Comparison of ENCODE assay signal across 22 mouse cellular contexts in the genomic region with DNA sequence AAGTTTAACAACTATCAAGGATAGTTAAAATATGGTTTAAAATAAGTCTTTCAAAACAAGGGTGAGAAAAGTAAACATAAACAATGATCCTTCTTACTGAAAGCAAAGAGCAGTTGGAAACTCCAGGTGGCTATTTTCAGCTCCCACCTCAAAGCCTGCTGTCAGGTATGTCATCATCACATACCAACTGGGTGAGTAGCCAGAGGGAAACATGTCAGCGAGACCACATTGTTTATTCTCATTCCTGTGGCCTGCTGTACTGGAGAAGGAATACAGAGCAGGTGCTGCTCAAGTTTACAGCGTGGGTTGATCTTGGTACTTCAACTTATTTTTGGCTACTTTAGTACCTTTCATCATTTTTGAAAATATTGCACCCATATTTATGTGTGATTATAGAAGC.
DNase-seq lines count a peak whose midpoint lies in the region; ATAC-seq and TF ChIP-seq lines count a peak whose summit lies in the region.
"Had no signal": no experiment of that assay in that cellular context is flagged by ENCODE, and none has a peak within 500 bp of the region (broad histone marks: within the 10 kb centered on the region; RNA-seq: fewer than 3 reads in every experiment).

No protein-coding gene starts in this region.

- no peak overlapping the region for H3K9ac ChIP-seq in heart, embryonic 12.5 days
- H3K9ac ChIP-seq: embryonic facial prominence, embryonic 13.5 days; hindbrain, embryonic 15.5 days; liver, embryonic 12.5 days; neural tube, embryonic 15.5 days had no signal

- no peaks in the 10 kb centered on the region for H3K9me3 ChIP-seq in heart, embryonic 12.5 days (replicated peaks)
- H3K9me3 ChIP-seq: embryonic facial prominence, embryonic 13.5 days; forebrain, embryonic 10.5 days; hindbrain, embryonic 15.5 days; liver, embryonic 12.5 days; neural tube, embryonic 15.5 days had no signal

- peak; percentile 25 for DNase-seq in embryo, embryonic 10 days (ENCODE audit: low spot score)
- no peak for DNase-seq in embryo, embryonic 11 days
- DNase-seq in fibroblast of lung, adult 2 months (ENCODE audit: low read depth): peak; percentile 79
- peak; percentile 40 for DNase-seq in heart, postnatal 4 days
- DNase-seq in thymus, adult 2 months: no peak
- no peak for DNase-seq in gastrocnemius, postnatal 10 days
- DNase-seq in spleen, adult 18-20 months: no peak
- DNase-seq: adrenal gland, postnatal 14 days; cerebellum, adult 18-20 months; kidney, postnatal 10 days; thymus, postnatal 4 days had no signal

- no peak overlapping the region for H3K4me3 ChIP-seq in heart, embryonic 12.5 days
- H3K4me3 ChIP-seq in thymus, adult 2 months (ENCODE audit: control insufficient read depth, insufficient read depth, low read length): no peak overlapping the region
- H3K4me3 ChIP-seq: embryonic facial prominence, embryonic 13.5 days; forebrain, embryonic 10.5 days; hindbrain, embryonic 15.5 days; left cerebral cortex, adult 2 months; liver, embryonic 12.5 days; myocyte; neural tube, embryonic 15.5 days had no signal

- H3K27ac ChIP-seq in heart, embryonic 12.5 days (ENCODE audit: poor library complexity, severe bottlenecking): no peak overlapping the region; the same call in 1 of the 2 replicates
- H3K27ac ChIP-seq in thymus, adult 2 months (ENCODE audit: control insufficient read depth, insufficient read depth, low read length): no peak overlapping the region
- H3K27ac ChIP-seq: embryonic facial prominence, embryonic 13.5 days; forebrain, embryonic 10.5 days; hindbrain, embryonic 15.5 days; left cerebral cortex, adult 2 months; liver, embryonic 12.5 days; neural tube, embryonic 15.5 days had no signal

- peak; percentile 64; the same call in 1 of the 2 replicates for ATAC-seq in heart, embryonic 12.5 days (ENCODE audit: insufficient number of reproducible peaks, low FRiP score)
- ATAC-seq: intestine, embryonic 16.5 days; liver, embryonic 12.5 days had no signal

- 23% methylated on average over 2 of the region's 2 CpGs for WGBS in heart, embryonic 12.5 days
- WGBS in thymus, adult 2 months: 93% methylated on average over 2 of the region's 2 CpGs

- peaks cover 6% of the 10 kb centered on the region; the same call in 1 of the 2 replicates for H3K4me1 ChIP-seq in heart, embryonic 12.5 days (replicated peaks)
- no peaks in the 10 kb centered on the region for H3K4me1 ChIP-seq in thymus, adult 2 months (replicated peaks; ENCODE audit: control insufficient read depth, insufficient read depth, low read length)
- H3K4me1 ChIP-seq: embryonic facial prominence, embryonic 13.5 days; hindbrain, embryonic 15.5 days; liver, embryonic 12.5 days; neural tube, embryonic 15.5 days had no signal

- H3K36me3 ChIP-seq in heart, embryonic 12.5 days: no peaks in the 10 kb centered on the region
- no peaks in the 10 kb centered on the region for H3K36me3 ChIP-seq in thymus, adult 2 months (ENCODE audit: control insufficient read depth, insufficient read depth, low read length)
- H3K36me3 ChIP-seq: embryonic facial prominence, embryonic 13.5 days; forebrain, embryonic 10.5 days; hindbrain, embryonic 15.5 days; liver, embryonic 12.5 days; neural tube, embryonic 15.5 days had no signal

- no peak for TF ChIP-seq POLR2A in thymus, adult 2 months (IDR thresholded peaks at IDR 0.05; ENCODE audit: control insufficient read depth, extremely low read depth, insufficient read depth, low read length, poor library complexity)

- H3K4me2 ChIP-seq in heart, embryonic 12.5 days: no peak overlapping the region
- H3K4me2 ChIP-seq: embryonic facial prominence, embryonic 13.5 days; hindbrain, embryonic 15.5 days; liver, embryonic 12.5 days; midbrain, embryonic 11.5 days; neural tube, embryonic 15.5 days had no signal

- TF ChIP-seq CTCF in thymus, adult 2 months (IDR thresholded peaks at IDR 0.05; ENCODE audit: borderline replicate concordance, control insufficient read depth, extremely low read depth, insufficient read depth, low read length, poor library complexity): no peak

- no peaks in the 10 kb centered on the region for H3K27me3 ChIP-seq in heart, embryonic 12.5 days (replicated peaks)
- H3K27me3 ChIP-seq in thymus, adult 2 months (ENCODE audit: control insufficient read depth, insufficient read depth, low read length): no peaks in the 10 kb centered on the region
- H3K27me3 ChIP-seq: CH12.LX; embryonic facial prominence, embryonic 13.5 days; hindbrain, embryonic 15.5 days; liver, embryonic 12.5 days; neural tube, embryonic 15.5 days had no signal

Comparison
In these comparisons a context has a peak if more than half of its experiments do, and no peak if none do; other contexts are left out.
1. DNase-seq: peak in embryo, embryonic 10 days (single experiment), fibroblast of lung, adult 2 months (single experiment) and heart, postnatal 4 days (single experiment); none in embryo, embryonic 11 days (single experiment), thymus, adult 2 months (single experiment), gastrocnemius, postnatal 10 days (single experiment) and spleen, adult 18-20 months (0 of 2).